Mouse (Mus musculus) ES-Bruce4 (cell line): ENCODE measurements at regions not wholly inside any gene's neighbourhood (a gene's known extent, or its start where the extent isn't known, plus 50 kb on each side); places are given as distances from the start of the nearest gene placed in this dataset.

Experiments
- H3K27ac ChIP-seq: 2 replicates; pipeline ENCODE4 v1.5.1; 2012; ENCODE audit warnings: low read length, inconsistent platforms; ENCODE audit not compliant: insufficient read depth
- H3K27me3 ChIP-seq: 2 replicates; pipeline ENCODE4 v1.6.1; 2012; ENCODE audit warnings: mild to moderate bottlenecking, low read length, inconsistent platforms; ENCODE audit not compliant: control insufficient read depth, poor library complexity, insufficient read depth, severe bottlenecking
- H3K36me3 ChIP-seq: 2 replicates; pipeline ENCODE4 v1.6.1; 2012; ENCODE audit warnings: inconsistent platforms, mild to moderate bottlenecking, low read length, moderate library complexity; ENCODE audit not compliant: control insufficient read depth, poor library complexity, insufficient read depth, severe bottlenecking
- H3K4me1 ChIP-seq: one replicate; pipeline ENCODE4 v1.8.1; 2011; ENCODE audit warnings: low read length; ENCODE audit not compliant: control insufficient read depth, insufficient read depth
- H3K4me3 ChIP-seq: 2 replicates; pipeline ENCODE4 v1.5.1; 2011; ENCODE audit warnings: low read depth, mild to moderate bottlenecking, low read length
- H3K9ac ChIP-seq: 2 replicates; pipeline ENCODE4 v1.6.1; 2012; ENCODE audit warnings: low read depth, mild to moderate bottlenecking, inconsistent platforms; ENCODE audit not compliant: poor library complexity, severe bottlenecking
- H3K9me3 ChIP-seq: replicated peaks from 2 replicates; pipeline ENCODE4 v1.6.1; 2012; ENCODE audit warnings: mild to moderate bottlenecking, low read length, inconsistent platforms; ENCODE audit not compliant: control insufficient read depth, poor library complexity, insufficient read depth, severe bottlenecking
- CTCF ChIP-seq: IDR thresholded peaks from one replicate; pipeline ENCODE4 v1.8.1; 2011; ENCODE audit warnings: low read depth, low read length
- EP300 ChIP-seq: IDR thresholded peaks from 2 replicates; pipeline ENCODE4 v1.6.1; 2011; ENCODE audit warnings: low read depth, low read length; ENCODE audit not compliant: insufficient read depth
- POLR2A ChIP-seq: IDR thresholded peaks from one replicate; pipeline ENCODE4 v1.8.1; 2011; ENCODE audit warnings: low read length; ENCODE audit not compliant: insufficient read depth

DNA sequence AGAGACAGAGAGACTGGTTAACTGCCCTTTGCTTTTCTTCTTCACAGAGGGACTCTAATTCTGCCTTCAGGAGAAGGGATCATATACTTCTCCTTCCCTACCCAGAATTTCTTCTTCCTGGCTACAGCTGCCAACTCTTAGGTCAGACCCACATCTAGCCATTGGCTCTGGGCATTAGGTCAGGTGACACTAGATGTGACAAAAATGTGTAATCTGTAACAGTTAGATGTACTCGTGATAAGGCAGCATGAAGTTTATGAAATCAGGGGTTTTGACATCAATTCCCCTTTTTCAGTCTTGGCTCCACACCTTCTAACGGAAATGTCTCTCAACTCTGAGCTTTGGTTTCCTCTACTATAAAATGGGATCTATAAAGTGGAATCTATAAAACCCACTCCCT is 428.4 kb downstream of the Bmper start:
- Histone ChIP-seq H3K27me3 (no peaks in the 10 kb centered on the region), H3K4me3 (no peak overlapping the region), H3K9me3 (no peaks in the 10 kb centered on the region), H3K4me1 (no peaks in the 10 kb centered on the region), H3K36me3 (no peaks in the 10 kb centered on the region), H3K27ac (no peak overlapping the region), H3K9ac (no peak overlapping the region)
- TF ChIP-seq EP300: no peak

DNA sequence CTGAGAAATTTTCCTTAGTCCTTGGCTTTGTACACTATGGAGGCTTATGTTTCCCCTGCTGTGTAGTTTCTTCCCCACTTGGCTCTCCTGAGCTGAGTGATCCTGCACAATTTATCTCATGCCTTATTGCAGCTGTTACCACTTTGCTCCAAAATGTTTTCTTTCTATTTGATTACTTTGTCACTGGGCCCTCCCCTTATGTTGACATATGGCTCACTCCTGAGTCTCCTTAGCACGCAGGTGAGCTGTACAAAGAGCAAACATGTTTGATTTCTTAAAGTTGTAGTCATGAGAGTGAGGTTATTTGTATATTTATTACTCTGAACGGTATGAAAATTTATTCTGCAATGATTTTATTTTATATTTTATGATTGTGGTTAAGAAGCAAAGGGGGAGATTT is 430.2 kb downstream of the Bmper start:
- H3K4me3 ChIP-seq: no peak overlapping the region
- no peaks in the 10 kb centered on the region for H3K36me3 ChIP-seq
- H3K9ac ChIP-seq: no peak overlapping the region
- H3K27ac ChIP-seq: no peak overlapping the region
- TF ChIP-seq POLR2A: no peak
- TF ChIP-seq CTCF: no peak
- no peak for TF ChIP-seq EP300
- H3K27me3 ChIP-seq: no peaks in the 10 kb centered on the region
- H3K9me3 ChIP-seq: no peaks in the 10 kb centered on the region
- H3K4me1 ChIP-seq: no peaks in the 10 kb centered on the region

DNA sequence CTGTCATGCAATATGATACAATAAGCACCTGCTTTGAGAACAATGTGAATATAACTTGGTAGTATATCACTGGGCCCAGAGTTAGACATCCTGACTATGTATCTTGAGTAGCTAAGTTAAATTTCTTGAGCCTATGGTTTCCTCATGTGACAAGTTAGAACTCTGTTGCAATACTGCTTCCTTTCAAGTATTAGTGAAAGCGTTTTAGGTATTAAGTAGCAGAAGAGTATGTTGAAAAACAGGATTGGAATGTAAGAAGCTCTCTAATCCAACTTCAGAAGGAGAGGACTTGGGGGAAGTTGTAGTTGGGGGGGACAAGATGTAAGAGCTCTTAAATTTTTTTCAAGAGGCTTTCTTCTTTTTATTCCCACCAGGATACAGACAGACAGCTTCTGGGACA is 431.9 kb downstream of the Bmper start:
- no peaks in the 10 kb centered on the region for H3K9me3 ChIP-seq
- no peak for TF ChIP-seq EP300
- no peak for TF ChIP-seq POLR2A
- TF ChIP-seq CTCF: no peak
- no peak overlapping the region for H3K4me3 ChIP-seq
- H3K4me1 ChIP-seq: no peaks in the 10 kb centered on the region
- no peaks in the 10 kb centered on the region for H3K27me3 ChIP-seq
- H3K36me3 ChIP-seq: no peaks in the 10 kb centered on the region
- H3K9ac ChIP-seq: no peak overlapping the region
- H3K27ac ChIP-seq: no peak overlapping the region

GRCm38 (mm10) chr9:23665960-23666359 is 431.8 kb upstream of the Npsr1 start:
- Histone ChIP-seq H3K27me3 (no peaks in the 10 kb centered on the region), H3K36me3 (no peaks in the 10 kb centered on the region), H3K9me3 (no peaks in the 10 kb centered on the region), H3K9ac (no peak overlapping the region), H3K4me3 (no peak overlapping the region), H3K4me1 (no peaks in the 10 kb centered on the region), H3K27ac (no peak overlapping the region)
- no peak for TF ChIP-seq POLR2A
- no peak for TF ChIP-seq CTCF
- TF ChIP-seq EP300: no peak

DNA sequence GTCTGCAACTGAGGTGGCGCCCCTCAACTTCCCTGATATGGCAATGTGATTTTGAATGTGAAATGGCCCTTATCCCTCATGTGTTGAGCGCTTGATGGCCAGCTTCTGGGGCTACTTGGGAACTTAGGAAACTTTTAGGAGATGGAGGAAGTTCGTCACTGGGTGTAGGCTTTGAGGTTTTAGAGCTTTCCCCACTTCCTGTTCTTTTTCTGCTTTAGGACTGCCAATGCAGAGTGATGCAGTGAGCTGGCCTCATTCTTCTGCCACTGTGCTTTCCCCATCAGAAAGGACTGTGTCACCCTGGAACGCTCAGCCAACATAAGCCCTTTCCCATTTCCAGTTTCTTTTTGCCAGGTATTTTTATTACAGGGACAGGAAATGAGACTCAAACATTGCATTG is 428.6 kb upstream of the Npsr1 start:
- H3K9me3 ChIP-seq: no peaks in the 10 kb centered on the region
- H3K27me3 ChIP-seq: no peaks in the 10 kb centered on the region
- H3K4me1 ChIP-seq: no peaks in the 10 kb centered on the region

DNA sequence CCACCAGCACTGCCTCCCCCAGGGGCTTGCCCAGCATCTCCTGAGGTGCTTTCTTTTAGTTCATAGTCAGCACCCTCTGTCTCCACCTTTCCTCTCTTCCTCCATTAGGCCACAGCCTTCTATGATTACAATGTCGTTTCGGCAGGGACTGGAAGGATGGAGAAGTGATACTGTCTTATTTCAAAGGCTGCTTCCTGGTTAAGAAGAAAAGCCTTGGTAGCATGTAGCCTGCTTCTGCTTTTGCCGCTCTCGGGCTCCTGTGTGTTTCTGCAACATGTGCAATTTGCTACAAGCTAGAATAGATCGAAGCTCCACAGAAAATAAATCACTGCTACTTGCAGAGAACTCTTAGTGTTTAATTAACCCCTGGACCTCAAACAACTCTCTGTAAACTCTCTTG is 427.2 kb upstream of the Npsr1 start:
- Histone ChIP-seq H3K27ac (no peak overlapping the region), H3K9me3 (no peaks in the 10 kb centered on the region), H3K36me3 (no peaks in the 10 kb centered on the region), H3K4me1 (no peaks in the 10 kb centered on the region), H3K9ac (no peak overlapping the region), H3K27me3 (no peaks in the 10 kb centered on the region), H3K4me3 (no peak overlapping the region)
- no peak for TF ChIP-seq CTCF

More for the DNA sequence above, 428.6 kb upstream of the Npsr1 start:
- Histone ChIP-seq H3K4me3 (no peak overlapping the region), H3K9ac (no peak overlapping the region), H3K27ac (no peak overlapping the region), H3K36me3 (no peaks in the 10 kb centered on the region)
- TF ChIP-seq POLR2A (no peak), CTCF (no peak), EP300 (no peak)

GRCm38 (mm10) chr9:23673347-23673860 is 424.4 kb upstream of the Npsr1 start:
- H3K27me3 ChIP-seq: no peaks in the 10 kb centered on the region
- H3K9ac ChIP-seq: no peak overlapping the region
- H3K9me3 ChIP-seq: no peaks in the 10 kb centered on the region
- no peak overlapping the region for H3K4me3 ChIP-seq
- H3K4me1 ChIP-seq: no peaks in the 10 kb centered on the region
- no peaks in the 10 kb centered on the region for H3K36me3 ChIP-seq
- no peak overlapping the region for H3K27ac ChIP-seq
- TF ChIP-seq CTCF (no peak), POLR2A (no peak), EP300 (no peak)
